Mouse (Mus musculus) T-helper 17 cell (primary cell): ENCODE data around the gene Tex261.
"Not testable (repeated sequence)": the region's sequence is repeated elsewhere in the genome, so short reads cannot be mapped to it uniquely, and the experiment has no call there.

ENCODE experiments used
- in situ Hi-C, 2 experiments: fragments of 300-600 bp; cut with MboI, MseI; formaldehyde crosslinking; loops; 1 replicate in 1 of 2; 2 replicates in 1 of 2; pipeline ENCODE4 v1.15.1; 2025; ENCODE audit warnings: high pct_unique_total_duplicates in 2 of 2

Gene Tex261

GRCm38 (mm10) chr6:83775638-83776293 is at the start of gene Tex261:
Gene Tex261 (minus strand): TSS chr6:83775813.
- in situ Hi-C loops = no loop called here

- in situ Hi-C loops = no loop called here
Measured at GRCm38 (mm10) chr6:83821856-83822255, 46.2 kb upstream of the Tex261 start.

GRCm38 (mm10) chr6:83820727-83821515 is 45.3 kb upstream of the Tex261 start:
- in situ Hi-C loops = no loop called here

GRCm38 (mm10) chr6:83818996-83819395 is 43.4 kb upstream of the Tex261 start:
- in situ Hi-C loops = no loop called here

- in situ Hi-C loops = no loop called here
Measured at GRCm38 (mm10) chr6:83815801-83816200, 40.2 kb upstream of the Tex261 start.

GRCm38 (mm10) chr6:83802846-83803245 is 27.2 kb upstream of the Tex261 start:
- in situ Hi-C loops = no loop called here

- in situ Hi-C loops = no loop called here
Measured at GRCm38 (mm10) chr6:83802033-83802432, 26.4 kb upstream of the Tex261 start.

GRCm38 (mm10) chr6:83796686-83797085 is 21.1 kb upstream of the Tex261 start:
- in situ Hi-C loops = no loop called here

GRCm38 (mm10) chr6:83795492-83795900 is 19.9 kb upstream of the Tex261 start:
- in situ Hi-C loops = no loop called here

- in situ Hi-C loops = no loop called here
Measured at GRCm38 (mm10) chr6:83794760-83795296, 19.2 kb upstream of the Tex261 start, which contains the start of gene Nagk. Gene Nagk (plus strand): TSS chr6:83794982.

- in situ Hi-C loops = no loop called here
Measured at GRCm38 (mm10) chr6:83791251-83791890, 15.8 kb upstream of the Tex261 start.

- in situ Hi-C loops = not testable (repeated sequence)
Measured at GRCm38 (mm10) chr6:83790533-83790932, 14.9 kb upstream of the Tex261 start.

- in situ Hi-C loops = no loop called here
Measured at GRCm38 (mm10) chr6:83788554-83788953, 12.9 kb upstream of the Tex261 start.

GRCm38 (mm10) chr6:83786426-83786825 is 10.8 kb upstream of the Tex261 start:
- in situ Hi-C loops = no loop called here

- in situ Hi-C loops = no loop called here
Measured at GRCm38 (mm10) chr6:83779026-83779425, 3.4 kb upstream of the Tex261 start.

GRCm38 (mm10) chr6:83778306-83778705 is 2.7 kb upstream of the Tex261 start:
- in situ Hi-C loops = no loop called here

GRCm38 (mm10) chr6:83774781-83775563 is 641 bp downstream of the Tex261 start:
- in situ Hi-C loops = no loop called here

GRCm38 (mm10) chr6:83774126-83774525 is 1.5 kb downstream of the Tex261 start:
- in situ Hi-C loops = no loop called here

GRCm38 (mm10) chr6:83768485-83768884 is 7.1 kb downstream of the Tex261 start:
- in situ Hi-C loops = no loop called here

- in situ Hi-C loops = no loop called here
Measured at GRCm38 (mm10) chr6:83766982-83767381, 8.6 kb downstream of the Tex261 start.

- in situ Hi-C loops = no loop called here
Measured at GRCm38 (mm10) chr6:83762880-83763431, 12.7 kb downstream of the Tex261 start.
